Mouse (Mus musculus) adrenal gland, adult 8-10 months (tissue): ENCODE data around the gene Cdk5. TPM values are rescaled to one million over a fixed set of nuclear protein-coding genes. Genes with fewer than 3 reads are reported as not detected.
A peak's percentile ranks its signal among the peaks of the same experiment; 100 is the strongest.

Experiments
- DNase-seq: peaks from one replicate; pipeline ENCODE4 v3.0.0; 2022
- total RNA-seq, 4 experiments: library from RNA; stranded (reverse); gene quantifications; 2 replicates each; pipeline ENCODE4 v1.2.4; 2022

The Cdk5 gene
- 10 to 100 TPM; 43.2 to 66.8 (median 56.2) TPM for total RNA-seq

GRCm38 (mm10) chr5:24423129-24424003, at the start of gene Cdk5, which contains the start of gene Slc4a2:
Gene Cdk5, minus strand, starts transcription at chr5:24423530.
Gene Slc4a2, plus strand, starts transcription at chr5:24423837.
- peak; percentile 99 for DNase-seq

- DNase-seq, result peak; percentile 56
Measured at GRCm38 (mm10) chr5:24470600-24470999, 47.3 kb upstream of the Cdk5 start.

DNA sequence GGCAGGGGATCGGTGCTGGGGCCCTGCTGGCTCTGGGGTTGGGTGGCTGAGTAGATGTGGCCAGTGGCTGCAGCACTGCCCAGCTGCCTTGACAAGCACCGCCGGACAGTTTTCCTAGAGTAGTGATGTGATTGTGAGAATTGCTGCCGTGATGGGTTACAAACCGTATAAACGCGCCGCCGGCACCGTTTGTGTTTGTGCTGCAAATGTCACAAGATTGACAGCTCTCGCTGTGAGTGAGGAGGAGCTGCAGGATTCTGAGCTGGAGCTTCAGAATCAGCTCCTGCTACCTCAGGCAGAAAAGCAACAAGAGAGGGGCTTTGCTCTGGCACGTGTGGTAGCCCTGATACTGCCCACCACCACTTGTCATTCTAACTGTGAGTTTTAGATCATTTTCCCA, 43.4 kb upstream of the Cdk5 start:
- no peak for DNase-seq

DNA sequence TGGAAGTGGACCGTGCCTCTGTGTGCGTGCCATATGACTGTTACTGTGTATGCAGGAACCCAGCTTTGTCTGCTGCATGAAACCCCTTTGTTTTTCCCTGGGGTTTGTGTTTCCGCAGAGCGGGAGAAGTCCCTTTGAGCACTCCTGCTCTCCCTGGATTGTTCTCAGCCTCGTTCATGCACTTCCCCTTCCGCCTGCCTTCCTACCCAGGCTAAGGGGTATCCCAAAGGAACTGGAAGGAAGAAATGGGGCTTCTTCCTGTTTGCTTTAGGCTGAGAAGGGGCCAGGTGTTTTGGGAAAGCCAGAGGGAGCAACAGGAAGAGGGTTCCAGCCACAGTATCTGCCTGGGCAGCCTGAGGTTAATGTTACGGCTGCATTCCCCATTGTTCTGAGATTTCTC, 32.3 kb upstream of the Cdk5 start:
- no peak for DNase-seq

GRCm38 (mm10) chr5:24455076-24455475, 31.7 kb upstream of the Cdk5 start:
- peak; percentile 42 for DNase-seq

DNA sequence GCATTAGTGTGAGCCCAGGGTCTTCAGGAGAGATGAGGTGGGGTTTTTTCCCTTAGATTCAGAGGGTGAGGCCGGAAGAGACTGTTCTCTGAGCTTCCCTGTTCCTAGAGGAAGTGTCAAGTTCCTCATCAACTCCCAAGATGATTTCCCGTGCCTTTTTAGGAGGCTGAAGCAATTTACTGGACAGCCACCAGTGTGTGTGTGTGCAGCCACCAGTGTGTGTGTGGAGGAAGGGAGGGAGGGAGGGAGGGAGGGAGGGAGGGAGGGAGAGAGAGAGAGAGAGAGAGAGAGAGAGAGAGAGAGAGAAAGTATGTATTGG, 30.6 kb upstream of the Cdk5 start:
- no peak for DNase-seq

GRCm38 (mm10) chr5:24453283-24453984, 30.1 kb upstream of the Cdk5 start:
- DNase-seq, result no peak

DNA sequence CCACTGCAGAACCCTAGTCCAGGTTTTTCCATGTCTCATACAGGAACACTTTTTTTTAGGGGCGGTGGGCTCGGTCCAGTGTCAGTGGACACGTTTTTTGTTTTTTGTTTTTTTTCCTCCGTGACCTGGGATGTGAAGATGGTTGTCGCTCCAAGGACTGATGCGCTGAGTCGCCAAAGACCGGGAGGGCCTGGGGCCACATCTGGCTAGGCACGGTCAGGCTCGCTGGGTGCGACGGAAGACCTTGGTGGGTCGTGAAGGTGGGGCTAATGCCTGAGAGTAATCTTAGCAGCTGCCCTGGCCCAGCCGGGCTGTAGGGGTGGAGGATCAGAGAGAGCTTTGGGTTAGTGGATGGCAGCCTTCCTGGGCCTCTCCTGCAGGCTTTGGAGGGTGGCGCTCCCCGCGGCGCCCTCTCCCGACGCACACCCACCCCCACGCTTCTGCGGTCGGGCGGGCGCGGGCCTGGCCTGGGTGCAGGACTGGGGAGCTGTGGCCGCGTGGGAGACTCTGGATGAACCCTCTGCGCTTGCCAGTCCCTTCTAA, 29.4 kb upstream of the Cdk5 start:
- DNase-seq, result peak; percentile 42

DNA sequence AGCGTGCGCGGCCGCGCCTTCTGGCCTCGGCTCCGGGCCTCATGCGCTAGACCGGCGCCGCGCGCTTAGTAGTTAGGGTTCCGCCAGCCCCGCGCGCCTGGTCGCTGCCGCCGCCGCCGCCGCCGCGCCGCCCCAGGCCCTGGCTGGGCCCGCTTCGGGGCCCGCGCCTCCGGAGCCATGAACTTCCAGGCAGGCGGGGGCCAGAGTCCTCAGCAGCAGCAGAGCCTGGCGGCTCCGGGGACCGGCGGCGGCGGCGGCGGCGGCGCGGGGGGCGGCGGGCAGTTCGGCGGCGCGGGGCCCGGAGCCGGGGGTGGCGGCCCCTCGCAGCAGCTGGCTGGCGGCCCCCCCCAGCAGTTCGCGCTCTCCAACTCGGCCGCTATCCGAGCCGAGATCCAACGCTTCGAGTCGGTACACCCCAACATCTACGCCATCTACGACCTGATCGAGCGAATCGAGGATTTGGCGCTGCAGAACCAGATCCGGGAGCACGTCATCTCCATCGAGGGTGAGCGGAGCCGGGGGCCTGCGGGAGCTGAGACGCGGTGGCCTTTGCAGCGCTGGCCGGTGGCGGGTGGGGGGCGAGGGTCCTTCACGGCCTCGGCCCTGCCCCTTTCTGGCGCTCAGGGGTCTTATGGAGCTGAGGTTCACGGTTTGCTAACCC, 28.8 kb upstream of the Cdk5 start, which contains the start of gene Agap3:
Gene Agap3 (plus strand): TSS at position 148 of the 661 bp plus-strand sequence.
- no peak for DNase-seq

- DNase-seq, result peak; percentile 77
Measured at GRCm38 (mm10) chr5:24451264-24452029, 28.1 kb upstream of the Cdk5 start.

DNA sequence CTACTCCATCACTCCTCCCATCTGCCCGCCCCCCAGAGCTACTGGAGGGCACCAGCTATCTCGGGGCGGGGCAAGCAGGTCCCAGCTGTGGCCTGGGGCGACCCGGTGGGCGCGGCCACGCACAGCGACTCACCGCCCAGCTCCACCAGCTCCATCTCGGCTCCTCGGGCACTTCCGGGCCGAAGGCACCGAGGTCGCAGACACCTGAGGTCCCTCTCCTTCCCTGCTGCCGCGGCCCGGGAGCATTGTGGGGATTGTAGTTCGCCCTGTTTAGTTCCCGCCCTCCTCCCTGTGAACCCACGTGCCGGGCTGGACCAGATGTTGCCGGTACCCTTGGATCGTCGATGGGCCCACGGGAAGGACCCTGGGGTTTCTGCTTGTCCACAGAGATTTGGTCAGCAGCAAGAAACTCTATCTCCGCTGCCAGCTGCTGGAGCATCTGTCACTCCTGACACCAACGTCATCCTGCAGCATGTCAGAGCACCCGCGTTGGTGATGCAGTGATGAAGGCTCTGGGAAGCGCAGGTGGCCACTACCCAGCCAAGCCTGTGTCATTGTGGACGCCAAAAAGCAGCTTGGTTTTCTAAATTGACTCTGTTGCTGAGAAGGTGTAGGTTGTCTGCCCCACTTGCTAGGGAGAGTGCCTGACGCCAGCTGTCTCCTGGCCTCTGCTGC, 24.4 kb upstream of the Cdk5 start, which contains the start of gene Tmub1:
Gene Tmub1 (minus strand): TSS at position 231 of the 675 bp plus-strand sequence.
- DNase-seq, result peak; percentile 87

DNA sequence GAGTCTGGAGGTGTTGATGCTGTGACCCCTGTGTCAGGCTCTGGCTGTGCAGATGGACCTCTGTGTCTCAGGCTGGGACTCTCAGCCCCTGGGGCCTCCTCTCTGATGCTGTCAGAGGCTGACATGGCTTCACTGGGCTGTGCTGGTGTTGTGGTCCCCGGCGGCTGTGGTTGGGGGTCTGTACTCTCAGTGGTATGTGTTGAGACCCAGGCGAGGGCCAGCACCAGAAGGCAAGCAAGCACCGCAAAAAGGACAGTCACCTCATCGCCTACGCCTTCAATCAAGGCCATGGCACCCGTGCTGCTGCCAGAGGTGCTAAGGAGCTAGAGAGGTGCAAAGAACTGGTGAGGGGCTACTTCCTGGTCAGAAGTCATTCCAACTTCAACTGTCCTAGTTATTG, 23.3 kb upstream of the Cdk5 start:
- no peak for DNase-seq

GRCm38 (mm10) chr5:24445428-24446080, 22.2 kb upstream of the Cdk5 start:
- DNase-seq, result no peak

DNA sequence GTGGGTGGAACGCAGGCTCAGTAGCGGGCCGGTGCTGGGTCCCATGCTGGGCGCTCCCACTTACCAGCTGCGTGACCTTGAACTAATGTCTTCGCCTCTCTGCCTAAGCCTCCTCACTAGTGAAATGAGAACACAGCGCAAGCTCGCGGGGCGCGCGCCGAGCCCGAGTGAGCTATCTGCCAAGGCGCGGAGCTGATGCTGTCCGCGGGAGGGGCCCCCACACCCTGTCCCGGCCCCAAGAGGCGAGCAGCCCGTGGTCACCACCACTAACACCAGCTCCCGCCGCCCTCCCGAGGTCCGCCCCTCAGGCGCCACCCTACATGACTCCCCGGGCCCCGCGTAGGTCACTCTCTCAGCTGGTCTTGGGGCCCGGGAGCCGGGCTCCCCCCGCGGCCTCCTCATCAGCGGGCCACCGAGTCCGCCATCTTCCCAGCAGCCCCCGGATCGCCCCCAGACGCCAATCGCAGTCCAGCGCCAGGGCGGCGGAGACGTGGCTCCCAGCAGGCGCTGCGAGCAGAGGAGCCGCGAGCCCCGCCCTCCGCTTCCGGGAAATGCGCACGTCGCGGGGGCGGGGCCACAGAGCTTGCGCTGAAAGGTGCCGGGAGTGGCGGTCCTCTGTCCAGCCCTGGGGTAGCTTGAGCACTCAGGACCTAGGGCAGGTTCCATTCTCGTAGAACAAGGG, 21.6 kb upstream of the Cdk5 start, which contains the start of gene Fastk:
Gene Fastk (minus strand): TSS at position 542 of the 682 bp plus-strand sequence.
- DNase-seq, result peak; percentile 90

DNA sequence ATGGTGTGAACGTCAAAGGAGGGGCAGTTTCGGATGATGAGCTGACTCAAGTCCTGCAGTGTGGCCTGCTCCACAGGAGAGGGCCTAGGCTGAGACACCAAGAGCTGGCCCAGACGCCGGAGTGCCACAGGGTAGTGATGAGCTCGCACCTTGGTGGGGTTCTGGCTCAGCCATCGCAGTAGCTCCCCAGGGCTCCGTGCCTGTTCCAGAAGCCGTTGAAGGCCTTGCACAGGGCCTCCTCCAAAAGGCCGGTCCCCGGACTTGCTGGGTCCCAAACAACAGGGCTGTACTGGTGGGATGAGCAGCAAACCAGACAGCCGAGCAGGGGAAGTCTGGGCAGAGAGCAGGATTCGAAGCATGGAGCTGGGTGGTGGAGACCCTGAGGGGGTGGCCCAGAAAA, 20.6 kb upstream of the Cdk5 start:
- DNase-seq, result no peak

DNA sequence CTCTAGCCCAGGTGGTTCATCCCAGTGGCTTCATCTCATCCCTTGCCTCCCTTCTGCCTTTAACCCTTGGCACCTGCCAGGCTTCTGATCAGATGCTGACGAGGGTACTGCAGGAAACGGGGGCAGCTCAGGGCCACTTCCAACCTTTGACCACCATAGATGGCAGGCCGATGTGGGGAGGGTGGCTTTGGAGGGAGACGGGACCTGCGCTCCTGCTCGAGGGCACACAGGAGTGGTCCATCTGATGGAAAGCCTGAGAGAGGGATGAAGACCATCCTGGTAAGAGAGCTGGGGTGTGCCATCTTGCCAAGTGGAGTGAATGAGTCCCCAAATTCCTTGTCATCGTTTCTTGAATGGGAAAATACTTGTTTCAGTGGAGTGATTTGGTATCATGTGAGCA, 19.9 kb upstream of the Cdk5 start:
- DNase-seq, result no peak

GRCm38 (mm10) chr5:24442029-24442428, 18.7 kb upstream of the Cdk5 start:
- DNase-seq, result no peak

DNA sequence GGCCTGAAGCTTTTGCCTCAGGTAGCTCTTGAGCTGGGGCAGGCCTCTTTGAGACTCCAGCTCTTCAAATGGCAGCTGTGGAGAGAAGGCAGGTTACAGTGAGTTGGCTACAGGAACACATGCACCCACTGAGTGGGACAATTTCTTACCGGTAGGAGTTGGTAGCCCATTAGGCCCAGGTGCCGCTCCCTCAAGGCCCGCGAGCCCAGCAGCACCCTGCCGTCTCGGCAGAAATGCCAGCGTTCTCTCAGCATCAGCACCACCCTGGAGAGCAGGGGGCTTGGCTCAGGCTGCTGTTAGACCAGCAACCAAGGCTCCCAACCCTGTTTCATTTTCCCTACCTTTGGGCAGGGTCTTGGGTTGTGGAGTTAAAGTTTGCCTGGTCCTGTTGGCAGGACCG, 17.9 kb upstream of the Cdk5 start:
- no peak for DNase-seq

- DNase-seq, result no peak
Measured at GRCm38 (mm10) chr5:24433993-24434392, 10.7 kb upstream of the Cdk5 start.

DNA sequence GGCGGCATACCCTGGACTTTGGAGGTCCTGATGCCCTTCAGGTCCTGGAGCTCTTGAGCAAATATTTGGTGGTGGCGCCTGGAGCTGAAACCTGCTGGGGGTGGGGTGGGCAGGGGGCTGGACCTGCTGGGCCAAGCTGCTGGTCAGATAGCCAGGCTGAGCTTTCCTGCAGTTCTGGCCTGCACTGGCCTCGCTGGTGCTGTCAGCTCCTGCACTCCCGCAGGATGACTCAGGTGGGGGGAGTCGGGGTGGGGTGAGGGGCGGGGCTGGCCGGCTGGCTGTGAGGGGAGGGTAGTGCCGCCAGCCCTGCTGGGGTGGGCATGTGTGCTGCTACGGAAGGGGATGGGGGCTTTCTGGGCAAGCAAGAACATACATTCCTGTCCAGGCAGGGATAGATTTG, 5.3 kb upstream of the Cdk5 start:
- DNase-seq, result no peak
